Mouse (Mus musculus): Measurements from ENCODE around the gene Whamm. TPM values are rescaled to one million over a fixed set of nuclear protein-coding genes. Genes with fewer than 3 reads are reported as not detected.

Whamm gene
- 30.4 and 33.1 TPM in 2 replicates for polyA plus RNA-seq (2012)

GRCm38 (mm10) chr7:81571108-81571940 lies at the start of gene Whamm:
Whamm (plus strand) TSS chr7:81571266.
- TF ChIP-seq GATA1 (IDR thresholded peaks at IDR 0.05; ENCODE audit: low read length) = no peak

GRCm38 (mm10) chr7:81523008-81523662 lies 47.9 kb upstream of the Whamm start:
- TF ChIP-seq GATA1 (IDR thresholded peaks at IDR 0.05; ENCODE audit: low read length) = no peak

- TF ChIP-seq GATA1 (IDR thresholded peaks at IDR 0.05; ENCODE audit: low read length) = no peak
Measured at GRCm38 (mm10) chr7:81523663-81524017, 47.4 kb upstream of the Whamm start.

- no peak for TF ChIP-seq GATA1 (IDR thresholded peaks at IDR 0.05; ENCODE audit: low read length)
Measured at GRCm38 (mm10) chr7:81528918-81529317, 42.1 kb upstream of the Whamm start.

- TF ChIP-seq GATA1 (IDR thresholded peaks at IDR 0.05; ENCODE audit: low read length) = no peak
Measured at GRCm38 (mm10) chr7:81531462-81531861, 39.6 kb upstream of the Whamm start.

GRCm38 (mm10) chr7:81536478-81536877 lies 34.6 kb upstream of the Whamm start:
- TF ChIP-seq GATA1 (IDR thresholded peaks at IDR 0.05; ENCODE audit: low read length) = no peak

- TF ChIP-seq GATA1 (IDR thresholded peaks at IDR 0.05; ENCODE audit: low read length) = no peak
Measured at GRCm38 (mm10) chr7:81538070-81538675, 32.9 kb upstream of the Whamm start.

- no peak for TF ChIP-seq GATA1 (IDR thresholded peaks at IDR 0.05; ENCODE audit: low read length)
Measured at GRCm38 (mm10) chr7:81539565-81539964, 31.5 kb upstream of the Whamm start.

GRCm38 (mm10) chr7:81540999-81541398 lies 30.1 kb upstream of the Whamm start:
- no peak for TF ChIP-seq GATA1 (IDR thresholded peaks at IDR 0.05; ENCODE audit: low read length)

- TF ChIP-seq GATA1 (IDR thresholded peaks at IDR 0.05; ENCODE audit: low read length) = no peak
Measured at GRCm38 (mm10) chr7:81541924-81542524, 29.0 kb upstream of the Whamm start.

- no peak for TF ChIP-seq GATA1 (IDR thresholded peaks at IDR 0.05; ENCODE audit: low read length)
Measured at GRCm38 (mm10) chr7:81542934-81543333, 28.1 kb upstream of the Whamm start.

- TF ChIP-seq GATA1 (IDR thresholded peaks at IDR 0.05; ENCODE audit: low read length) = no peak
Measured at GRCm38 (mm10) chr7:81548864-81549263, 22.2 kb upstream of the Whamm start.

GRCm38 (mm10) chr7:81553589-81553988 lies 17.5 kb upstream of the Whamm start:
- TF ChIP-seq GATA1 (IDR thresholded peaks at IDR 0.05; ENCODE audit: low read length) = no peak

- TF ChIP-seq GATA1 (IDR thresholded peaks at IDR 0.05; ENCODE audit: low read length) = no peak
Measured at GRCm38 (mm10) chr7:81554369-81554768, 16.7 kb upstream of the Whamm start.

GRCm38 (mm10) chr7:81556839-81557238 lies 14.2 kb upstream of the Whamm start:
- TF ChIP-seq GATA1 (IDR thresholded peaks at IDR 0.05; ENCODE audit: low read length) = no peak
